Mouse (Mus musculus): ENCODE measurements around the gene Flnb.
A peak's percentile ranks its signal among the peaks of the same experiment; 100 is the strongest.

Gene Flnb

GRCm38 (mm10) chr14:7824651-7825268, 7.0 kb downstream of the Flnb start:
- DNase-seq (ENCODE audit: inconsistent age in 2 of 2, low spot score in 1 of 2), result peak; percentile 87 to 88

- peak; percentile 35 to 70 for DNase-seq (ENCODE audit: inconsistent age in 2 of 2, low spot score in 1 of 2)
Observed at GRCm38 (mm10) chr14:7826151-7826937, 8.6 kb downstream of the Flnb start.

- no peak for DNase-seq (ENCODE audit: inconsistent age in 2 of 2, low spot score in 1 of 2)
Observed at GRCm38 (mm10) chr14:7829181-7829580, 11.4 kb downstream of the Flnb start.

- peak; percentile 49 to 74 for DNase-seq (ENCODE audit: inconsistent age in 2 of 2, low spot score in 1 of 2)
Observed at GRCm38 (mm10) chr14:7831770-7832439, 14.1 kb downstream of the Flnb start.

- DNase-seq (ENCODE audit: inconsistent age in 2 of 2, low spot score in 1 of 2), result no peak
Observed at GRCm38 (mm10) chr14:7832440-7832783, 14.7 kb downstream of the Flnb start.

- no peak for DNase-seq (ENCODE audit: inconsistent age in 2 of 2, low spot score in 1 of 2)
Observed at GRCm38 (mm10) chr14:7833458-7833857, 15.7 kb downstream of the Flnb start.

- no peak for DNase-seq (ENCODE audit: inconsistent age in 2 of 2, low spot score in 1 of 2)
Observed at GRCm38 (mm10) chr14:7838564-7839089, 20.9 kb downstream of the Flnb start.

- no peak for DNase-seq (ENCODE audit: inconsistent age in 2 of 2, low spot score in 1 of 2)
Observed at GRCm38 (mm10) chr14:7839950-7840514, 22.3 kb downstream of the Flnb start.

- DNase-seq (ENCODE audit: inconsistent age in 2 of 2, low spot score in 1 of 2), result peak; percentile 73 to 89
Observed at GRCm38 (mm10) chr14:7842631-7843332, 25.0 kb downstream of the Flnb start.

- DNase-seq (ENCODE audit: inconsistent age in 2 of 2, low spot score in 1 of 2), result no peak
Observed at GRCm38 (mm10) chr14:7846696-7847095, 28.9 kb downstream of the Flnb start.

GRCm38 (mm10) chr14:7847746-7848232, 30.0 kb downstream of the Flnb start:
- DNase-seq (ENCODE audit: inconsistent age in 2 of 2, low spot score in 1 of 2), result no peak

- no peak for DNase-seq (ENCODE audit: inconsistent age in 2 of 2, low spot score in 1 of 2)
Observed at GRCm38 (mm10) chr14:7850913-7851312, 33.2 kb downstream of the Flnb start.

- peak in 1 of 2 experiments; percentile 72 for DNase-seq (ENCODE audit: inconsistent age in 2 of 2, low spot score in 1 of 2)
Observed at GRCm38 (mm10) chr14:7851543-7852065, 33.8 kb downstream of the Flnb start.

- DNase-seq (ENCODE audit: inconsistent age in 2 of 2, low spot score in 1 of 2), result peak; percentile 81 to 92
Observed at GRCm38 (mm10) chr14:7853691-7854090, 35.9 kb downstream of the Flnb start.

- no peak for DNase-seq (ENCODE audit: inconsistent age in 2 of 2, low spot score in 1 of 2)
Observed at GRCm38 (mm10) chr14:7854366-7854765, 36.6 kb downstream of the Flnb start.

GRCm38 (mm10) chr14:7855101-7855500, 37.3 kb downstream of the Flnb start:
- no peak for DNase-seq (ENCODE audit: inconsistent age in 2 of 2, low spot score in 1 of 2)

GRCm38 (mm10) chr14:7855501-7855900, 37.7 kb downstream of the Flnb start:
- DNase-seq (ENCODE audit: inconsistent age in 2 of 2, low spot score in 1 of 2), result no peak

- DNase-seq (ENCODE audit: inconsistent age in 2 of 2, low spot score in 1 of 2), result no peak
Observed at GRCm38 (mm10) chr14:7856348-7856747, 38.6 kb downstream of the Flnb start.

- DNase-seq (ENCODE audit: inconsistent age in 2 of 2, low spot score in 1 of 2), result peak in 1 of 2 experiments; percentile 75
Observed at GRCm38 (mm10) chr14:7857835-7858234, 40.1 kb downstream of the Flnb start.

GRCm38 (mm10) chr14:7858430-7858829, 40.7 kb downstream of the Flnb start:
- DNase-seq (ENCODE audit: inconsistent age in 2 of 2, low spot score in 1 of 2), result no peak

Measured in adrenal gland, adult (tissue).